Mouse (Mus musculus) bone marrow macrophage, adult 2 months (primary cell): ENCODE measurements around the gene Cdc25b.

Experiments
- CTCF ChIP-seq: IDR thresholded peaks from 2 replicates; pipeline ENCODE4 v1.5.1; 2012; ENCODE audit warnings: low read depth, mild to moderate bottlenecking, low read length, moderate library complexity
- POLR2A ChIP-seq: IDR thresholded peaks from 2 replicates; pipeline ENCODE4 v1.6.1; 2012; ENCODE audit warnings: mild to moderate bottlenecking, low read depth, low read length, borderline replicate concordance

- TF ChIP-seq CTCF (no peak), POLR2A (no peak)
Observed at GRCm38 (mm10) chr2:131163924-131164323, 22.8 kb upstream of the Cdc25b start.
